Mouse (Mus musculus) lung, postnatal 4 days (tissue): ENCODE results near the gene Gm6020.
A peak's percentile ranks its signal among the peaks of the same experiment; 100 is the strongest.
"Not testable (repeated sequence)": the region's sequence is repeated elsewhere in the genome, so short reads cannot be mapped to it uniquely, and the experiment has no call there.

Experiments
- DNase-seq, 2 experiments: peaks; one replicate each; pipeline ENCODE4 v3.0.0; 2021

The Gm6020 gene

DNA sequence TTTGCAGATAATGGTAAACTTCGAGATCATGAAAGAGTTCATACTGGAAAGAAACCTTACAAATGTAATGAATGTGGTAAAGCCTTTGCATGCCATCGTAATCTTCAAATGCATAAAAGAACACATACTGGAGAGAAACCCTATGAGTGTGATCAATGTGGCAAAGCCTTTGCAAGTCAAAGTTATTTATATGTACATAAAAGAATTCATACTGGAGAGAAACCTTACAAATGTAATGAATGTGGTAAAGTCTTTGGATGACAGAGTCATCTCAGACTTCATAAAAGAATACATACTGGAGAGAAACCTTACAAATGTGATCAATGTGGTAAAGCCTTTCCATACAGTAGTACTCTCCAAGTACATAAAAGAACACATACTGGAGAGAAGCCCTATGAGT, at the start of gene Gm6020:
Gm6020 (plus strand) TSS at position 301 of the 400 bp plus-strand sequence.
- DNase-seq, result not testable (repeated sequence)

DNA sequence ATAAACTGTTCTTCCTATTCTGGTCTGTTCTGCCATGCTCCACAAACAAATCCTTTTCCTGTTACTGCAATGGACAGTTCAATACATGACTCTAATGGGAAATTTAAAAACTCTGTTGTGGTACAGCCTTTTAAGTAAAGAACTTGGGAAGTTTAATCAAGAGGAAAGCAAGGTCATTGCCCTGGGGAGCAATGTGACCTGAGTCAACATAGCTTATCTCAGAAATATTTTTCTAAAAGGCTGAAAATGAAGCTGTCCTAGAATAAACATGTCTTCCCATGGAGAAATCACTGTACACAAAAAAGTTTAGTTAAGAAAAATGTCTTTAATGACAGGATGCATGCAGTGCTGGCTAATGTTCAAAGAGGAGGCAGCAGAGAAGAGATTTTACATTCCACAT, 45.0 kb upstream of the Gm6020 start:
- no peak for DNase-seq

DNA sequence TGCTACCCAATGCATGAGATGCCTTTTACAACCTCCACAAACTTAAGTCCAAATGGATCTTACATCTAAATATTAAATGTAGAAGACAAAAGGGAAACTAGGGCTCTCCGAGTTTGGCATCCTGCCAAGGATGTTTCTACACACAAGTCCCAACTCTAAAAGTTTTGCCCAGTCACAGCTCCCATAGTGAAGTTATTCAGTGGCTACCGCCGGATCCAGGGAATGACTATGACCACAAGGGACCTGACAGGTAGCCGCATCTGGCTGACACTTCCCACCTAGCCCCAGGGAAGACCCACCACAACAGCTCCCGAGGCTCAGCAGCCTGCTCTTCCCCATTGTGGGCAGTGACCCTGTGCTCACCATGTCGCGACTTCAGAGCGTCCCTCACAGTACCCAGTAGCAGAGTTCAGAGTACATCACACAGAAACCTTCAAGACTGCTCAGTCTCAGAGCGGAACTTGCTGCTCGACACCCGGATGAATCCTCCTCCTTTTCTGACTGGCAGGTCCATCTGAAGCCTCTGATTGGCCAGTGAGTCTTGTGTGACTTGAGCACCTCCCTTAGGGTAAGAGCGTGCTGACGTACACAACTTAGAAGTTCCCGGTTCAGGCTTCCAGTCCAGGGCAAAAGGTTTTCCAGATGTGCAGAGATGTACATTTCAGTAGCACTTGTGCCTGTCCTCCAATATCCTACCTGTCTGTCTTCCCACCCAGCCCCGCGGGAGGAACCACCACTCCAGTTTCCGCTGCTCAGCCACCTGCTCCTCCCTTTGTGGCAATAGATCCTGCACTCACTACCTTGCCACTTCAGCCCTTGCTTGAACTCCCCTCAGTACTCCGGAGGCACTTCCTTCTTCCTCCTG, 43.1 kb upstream of the Gm6020 start, which contains the start of gene Zfp950:
Zfp950 (minus strand) TSS at position 499 of the 865 bp plus-strand sequence.
- DNase-seq, result peak; percentile 87 to 88

DNA sequence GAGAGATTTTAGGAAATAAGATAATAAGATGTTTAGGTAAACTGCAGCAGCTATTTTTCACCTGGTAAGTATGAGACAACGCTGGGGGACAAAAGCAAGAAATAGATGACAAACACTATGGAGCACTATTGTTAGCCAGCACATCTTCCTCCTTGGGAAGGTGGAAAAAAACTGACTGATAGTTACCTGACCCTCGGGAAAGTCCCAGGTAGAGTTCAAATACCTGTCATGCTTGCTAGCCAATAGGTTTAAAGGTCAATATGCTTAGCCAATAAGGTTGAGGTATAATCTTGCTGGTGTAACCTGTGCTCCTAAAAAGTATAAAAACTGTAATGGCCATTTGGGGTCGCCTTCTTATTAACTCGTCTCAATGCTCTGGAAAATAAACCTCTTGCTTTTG, 42.4 kb upstream of the Gm6020 start:
- no peak for DNase-seq

DNA sequence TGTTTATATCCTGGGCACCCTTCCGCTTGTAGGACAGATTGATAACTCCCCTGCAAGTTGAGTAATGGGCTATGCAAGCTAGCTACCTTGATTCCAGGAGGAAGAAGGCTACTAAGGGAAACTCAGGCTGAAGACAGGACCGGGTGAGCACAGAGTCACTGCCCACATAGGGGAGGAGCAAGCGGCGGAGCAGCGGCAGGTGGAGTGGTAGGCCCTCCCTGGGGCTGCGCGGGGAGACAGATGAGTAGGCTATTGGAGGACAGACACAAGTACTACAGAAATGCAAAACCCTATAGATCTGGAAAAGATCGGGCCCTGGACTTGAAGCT, 32.4 kb upstream of the Gm6020 start:
- DNase-seq, result peak in 1 of 2 experiments; percentile 32

DNA sequence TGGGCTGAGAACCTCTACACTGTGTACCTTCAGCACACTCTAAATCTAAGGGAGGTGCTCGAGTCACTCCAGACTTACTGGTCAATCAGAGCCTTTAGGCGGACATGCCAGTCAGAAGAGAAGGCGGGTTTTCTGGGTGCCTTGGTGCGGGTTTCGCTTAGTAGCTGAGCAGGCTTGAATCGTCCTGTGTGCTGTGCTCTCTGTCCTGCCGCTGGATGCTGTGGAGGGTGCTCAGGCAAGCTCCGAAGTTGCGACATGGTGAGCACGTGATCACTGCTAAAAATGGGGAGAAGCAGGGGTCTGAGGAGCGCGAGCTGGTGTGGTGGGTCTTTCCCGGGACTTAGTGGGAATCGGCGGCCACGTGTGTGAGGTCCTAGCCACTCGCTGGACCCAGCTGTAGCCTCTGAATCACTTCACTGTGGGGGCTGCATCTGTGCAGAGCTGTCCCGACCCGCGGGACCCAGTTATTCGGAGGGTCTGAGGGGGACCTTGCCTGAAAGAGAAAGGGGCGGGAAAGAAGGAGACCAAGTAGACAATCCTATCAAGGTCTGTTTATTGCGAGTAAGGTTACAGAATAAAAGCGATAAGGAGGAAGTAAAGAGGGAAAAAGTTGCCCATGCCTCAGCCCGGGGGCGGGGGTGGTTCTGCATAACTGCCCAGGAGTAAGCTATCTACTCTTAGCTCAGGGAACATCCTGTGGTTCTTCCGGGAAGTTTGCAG, 31.8 kb upstream of the Gm6020 start:
- DNase-seq, result peak; percentile 9 to 24

DNA sequence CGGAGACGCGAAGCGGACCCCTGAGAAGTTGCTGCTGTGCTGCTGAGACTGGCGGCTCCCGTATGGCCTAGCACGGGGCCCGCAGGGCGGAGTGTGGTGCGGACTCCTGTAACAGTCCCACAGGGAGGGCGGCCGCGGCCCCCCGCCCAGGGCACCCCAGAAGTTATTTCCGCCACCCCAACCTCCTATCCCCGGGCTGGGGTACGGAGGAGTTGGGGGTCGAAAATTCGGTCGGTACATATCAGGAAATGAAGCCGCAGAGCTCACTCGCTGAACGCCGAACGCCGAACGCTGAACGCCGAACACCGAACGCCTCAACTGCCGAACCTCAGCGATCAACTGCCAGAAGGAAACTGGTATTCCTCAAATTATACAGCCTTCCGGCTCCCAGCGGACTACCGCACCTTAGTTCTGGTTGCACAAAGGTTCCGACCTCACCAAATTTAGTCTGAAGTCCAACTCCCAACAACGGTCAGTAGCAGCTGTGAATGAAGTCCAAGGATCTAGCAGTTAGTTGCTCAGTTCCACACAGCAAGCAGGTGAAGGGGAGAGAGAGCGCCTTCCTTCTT, 7.8 kb upstream of the Gm6020 start, which contains the start of gene Gm7102:
Gm7102 (minus strand) TSS at position 554 of the 569 bp plus-strand sequence.
- no peak for DNase-seq

DNA sequence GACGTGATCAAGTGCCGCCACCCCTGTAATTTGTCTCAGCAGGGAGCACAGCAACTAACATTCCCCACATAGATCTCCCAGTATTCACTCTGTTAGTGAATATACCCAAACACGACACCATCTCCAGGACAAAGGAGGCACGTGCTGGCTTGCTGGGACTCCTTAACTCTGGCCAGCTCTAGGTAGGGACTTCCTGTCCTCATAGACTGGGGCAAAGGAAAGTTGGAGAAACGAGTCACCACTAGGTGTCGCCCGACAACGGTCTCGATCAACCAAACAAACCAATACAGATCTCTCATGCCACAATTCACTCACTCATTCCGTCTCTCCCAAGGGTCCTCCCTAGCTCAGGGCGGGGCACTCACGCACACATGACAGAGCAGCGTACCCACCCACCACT, 15.6 kb downstream of the Gm6020 start:
- peak; percentile 86 to 90 for DNase-seq

DNA sequence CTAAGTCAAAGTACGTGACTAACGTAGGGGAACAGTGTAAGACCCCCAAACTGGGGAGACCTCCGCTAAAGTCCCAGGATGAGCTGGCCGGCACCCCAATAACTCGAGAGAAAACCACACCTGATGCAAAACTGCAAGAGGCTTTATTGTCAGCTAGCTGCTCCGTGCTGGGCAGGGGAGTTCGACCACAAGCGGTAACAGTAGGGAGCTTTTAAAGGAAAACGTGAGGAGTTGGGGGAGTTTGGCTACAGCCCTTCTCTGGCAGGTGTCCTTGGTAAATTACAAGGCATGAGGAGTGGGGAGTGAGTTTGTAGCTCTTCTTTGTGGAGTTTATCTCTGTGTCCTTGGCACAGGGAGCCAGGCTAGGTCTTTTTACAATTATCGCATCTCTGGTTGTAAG, 16.1 kb downstream of the Gm6020 start:
- peak; percentile 26 to 43 for DNase-seq

DNA sequence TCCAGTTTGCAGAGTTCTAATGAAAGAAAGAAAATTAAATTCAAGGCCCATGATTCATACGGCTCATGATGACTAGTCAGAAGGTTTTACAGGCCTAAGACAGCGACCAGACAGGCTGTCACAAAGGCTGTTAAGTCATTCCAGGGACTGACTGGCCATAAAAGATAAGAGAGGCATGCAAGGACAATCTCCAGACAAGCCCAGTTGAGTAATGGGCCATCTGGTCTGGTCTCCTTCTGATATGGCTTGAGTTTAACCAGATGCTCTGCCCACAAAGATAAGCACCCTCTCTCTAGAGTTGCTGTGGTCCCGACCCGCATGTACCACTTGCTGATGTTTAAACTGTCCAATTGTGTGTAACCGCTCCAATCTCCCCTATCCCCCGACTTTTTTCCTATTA, 23.8 kb downstream of the Gm6020 start:
- not testable (repeated sequence) for DNase-seq

DNA sequence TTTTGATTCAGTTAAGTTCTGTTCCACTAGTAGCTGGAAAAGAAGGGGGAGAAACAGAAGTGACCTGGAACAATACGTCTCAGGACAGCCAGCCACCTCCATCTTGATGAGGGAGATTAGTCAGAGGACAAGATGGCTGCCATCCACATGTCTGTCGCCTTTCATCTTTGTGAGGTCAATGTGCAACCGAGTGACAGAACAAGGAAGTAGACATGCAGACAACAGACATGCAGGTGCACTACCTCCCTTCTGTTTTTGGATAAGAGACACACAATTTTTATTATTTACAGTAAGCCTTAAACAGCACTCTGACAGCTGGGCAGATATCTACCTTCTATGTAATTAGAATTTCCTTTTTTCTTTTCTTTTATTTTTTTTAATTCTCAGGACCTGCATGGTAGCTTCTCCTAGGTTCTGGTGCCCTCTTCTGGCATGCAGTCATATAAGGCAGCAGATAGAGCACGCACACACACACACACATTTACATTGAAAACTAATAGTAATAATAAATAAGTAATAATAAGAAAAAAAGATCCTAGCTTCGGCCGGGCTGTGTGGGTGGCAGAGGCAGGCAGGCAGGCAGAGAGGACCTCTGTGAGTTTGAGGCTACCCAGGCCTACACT, 40.1 kb downstream of the Gm6020 start:
- DNase-seq, result no peak

DNA sequence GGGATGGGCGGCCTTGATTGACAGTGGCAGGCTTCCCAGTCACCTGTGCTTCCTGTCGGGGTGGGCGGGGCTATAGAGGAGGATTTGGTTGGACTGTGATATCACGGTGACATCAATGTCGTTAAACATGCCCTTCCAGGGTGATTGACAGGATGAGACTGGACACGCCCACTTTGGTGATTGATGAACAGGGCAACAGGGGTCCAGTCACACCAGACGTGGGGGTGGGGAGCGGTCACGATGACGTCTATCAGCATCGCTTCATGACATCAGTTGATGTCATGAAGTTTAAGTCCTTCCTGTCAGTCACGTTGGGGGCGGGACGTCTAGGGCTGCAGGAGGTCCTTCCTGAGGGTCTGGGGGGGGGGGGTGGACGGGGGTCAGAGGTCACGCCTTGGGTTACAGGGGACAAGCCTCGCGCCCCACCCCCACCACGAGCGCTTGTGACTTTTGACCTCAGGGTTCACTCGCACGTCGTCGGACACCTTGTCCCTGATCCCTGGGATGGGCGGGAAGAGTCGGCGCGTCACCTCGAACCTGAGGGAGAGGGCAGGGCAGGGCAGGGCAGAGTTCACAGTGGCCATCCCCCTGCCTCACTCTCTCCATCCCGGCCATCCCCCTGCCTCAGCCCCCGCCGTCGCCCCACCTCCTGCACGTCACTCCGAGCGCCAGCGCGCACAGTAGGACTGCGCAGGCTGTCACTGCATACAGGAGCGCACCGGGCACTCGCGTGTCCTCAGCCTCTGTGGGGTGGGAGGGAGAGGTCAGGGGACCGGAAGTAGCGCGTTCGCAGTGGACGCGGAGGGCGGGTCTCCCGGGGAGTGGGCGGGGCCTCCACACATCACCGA, 41.2 kb downstream of the Gm6020 start:
- peak; percentile 17 to 25 for DNase-seq

DNA sequence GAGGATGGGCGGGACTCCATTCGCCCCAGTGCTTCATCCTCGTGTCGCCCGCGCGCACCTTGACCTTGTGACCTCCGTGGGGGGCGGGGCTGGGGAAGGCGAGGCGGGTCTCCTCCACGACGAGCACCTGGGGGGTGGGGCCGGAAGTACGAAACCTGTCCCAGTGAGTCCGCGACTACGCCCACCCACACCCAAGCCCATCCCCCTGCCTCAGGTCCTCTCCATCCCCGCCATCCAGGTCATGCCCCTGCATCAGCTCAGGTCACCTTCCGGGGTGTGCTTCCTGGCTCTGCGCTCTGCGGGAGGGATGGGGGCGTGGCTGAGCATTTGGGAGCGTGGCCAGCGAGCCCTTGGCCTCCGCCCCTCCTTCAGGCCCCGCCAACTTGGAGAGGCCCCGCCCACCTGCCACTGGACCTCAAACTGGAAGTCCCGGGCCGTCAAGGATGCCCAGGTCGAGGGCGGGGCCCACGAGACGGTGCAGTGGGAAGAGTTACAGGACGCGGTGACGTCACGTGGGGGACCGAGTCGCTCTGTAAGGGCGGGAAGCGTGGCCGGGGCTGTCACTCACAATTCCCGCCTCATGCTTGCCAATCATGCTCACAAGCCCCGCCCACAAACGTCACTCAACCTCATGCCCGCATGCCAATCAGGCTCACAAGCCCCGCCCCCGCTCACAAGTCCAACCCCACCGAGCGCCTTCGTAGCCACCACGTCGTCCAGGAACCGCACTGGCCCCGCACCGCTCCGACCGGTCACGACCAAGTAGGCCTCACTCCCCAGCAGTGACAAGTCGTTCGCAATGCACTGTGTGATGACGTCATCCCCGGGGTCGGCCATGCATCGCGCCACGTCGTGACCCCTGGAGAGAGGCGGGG, 42.1 kb downstream of the Gm6020 start:
- DNase-seq, result peak; percentile 78 to 87

DNA sequence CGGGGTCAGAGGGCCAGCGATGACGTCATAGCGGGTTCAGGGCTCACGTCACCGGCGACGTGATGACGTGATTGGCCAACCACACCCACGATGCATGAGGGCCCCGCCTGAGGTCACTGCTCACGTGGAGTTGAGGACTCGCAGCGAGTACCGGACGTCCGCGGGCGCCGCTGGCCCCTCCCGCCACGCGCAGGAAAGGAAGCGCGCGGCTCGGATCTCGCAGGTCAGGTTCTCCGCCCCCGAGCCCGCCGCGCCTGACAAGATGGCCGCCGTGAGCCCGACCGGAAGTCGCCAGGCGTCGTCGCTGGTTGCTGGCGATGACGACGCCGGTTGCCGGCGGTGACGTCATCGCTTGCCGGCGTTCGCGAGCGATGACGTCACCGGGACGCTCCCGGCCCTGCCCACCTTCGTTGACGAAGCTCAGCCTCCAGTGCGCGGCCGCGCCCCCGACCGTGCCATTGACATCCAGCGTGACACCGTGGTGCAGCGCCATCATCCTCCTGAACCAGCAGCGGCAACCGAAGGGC, 42.8 kb downstream of the Gm6020 start:
- peak; percentile 82 to 90 for DNase-seq

DNA sequence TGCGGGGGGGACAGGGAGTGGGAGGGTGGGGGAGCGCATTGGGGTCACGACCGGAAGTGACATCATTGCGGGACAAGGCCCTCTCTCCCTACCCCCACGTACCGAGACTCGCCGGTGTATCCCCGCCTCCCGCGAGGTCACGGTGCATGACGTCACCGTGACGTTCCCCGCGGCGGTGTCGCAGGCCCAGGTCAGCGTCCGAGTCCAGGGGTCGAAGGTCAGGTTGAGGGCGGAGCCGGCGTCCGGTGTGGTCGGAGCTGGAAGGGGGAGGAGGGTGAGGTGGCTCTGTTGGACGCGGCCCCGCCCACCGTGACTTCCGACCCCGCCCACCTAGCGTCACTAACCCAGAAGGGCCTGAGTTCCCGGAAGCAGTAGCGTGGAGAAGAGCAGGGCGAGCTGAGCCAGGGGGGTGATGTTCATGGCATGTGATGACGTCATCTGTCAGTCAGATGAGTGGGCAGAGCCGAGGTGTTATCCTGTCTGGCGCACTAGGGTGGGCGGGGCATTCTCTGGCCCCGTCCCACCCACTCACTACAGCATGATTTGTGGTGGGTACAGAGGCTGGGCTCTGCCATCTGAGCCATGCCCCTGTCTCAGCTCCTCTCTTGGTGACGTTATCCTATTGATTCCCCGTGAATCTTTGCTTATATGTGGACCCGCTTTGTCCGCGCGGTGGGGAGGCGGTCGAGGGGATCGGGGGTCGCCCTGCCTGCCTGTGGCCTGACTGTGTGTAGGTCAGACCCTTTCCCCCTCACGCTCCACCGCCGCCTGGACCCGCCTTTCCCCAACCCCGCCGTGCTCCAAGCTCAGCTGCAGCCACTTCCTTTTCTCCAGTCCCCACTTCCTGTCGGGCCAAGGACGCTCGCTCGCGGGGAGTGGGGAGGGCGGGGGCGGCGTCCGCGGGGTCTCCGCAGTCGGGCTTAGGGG, 43.5 kb downstream of the Gm6020 start:
- peak; percentile 92 for DNase-seq

DNA sequence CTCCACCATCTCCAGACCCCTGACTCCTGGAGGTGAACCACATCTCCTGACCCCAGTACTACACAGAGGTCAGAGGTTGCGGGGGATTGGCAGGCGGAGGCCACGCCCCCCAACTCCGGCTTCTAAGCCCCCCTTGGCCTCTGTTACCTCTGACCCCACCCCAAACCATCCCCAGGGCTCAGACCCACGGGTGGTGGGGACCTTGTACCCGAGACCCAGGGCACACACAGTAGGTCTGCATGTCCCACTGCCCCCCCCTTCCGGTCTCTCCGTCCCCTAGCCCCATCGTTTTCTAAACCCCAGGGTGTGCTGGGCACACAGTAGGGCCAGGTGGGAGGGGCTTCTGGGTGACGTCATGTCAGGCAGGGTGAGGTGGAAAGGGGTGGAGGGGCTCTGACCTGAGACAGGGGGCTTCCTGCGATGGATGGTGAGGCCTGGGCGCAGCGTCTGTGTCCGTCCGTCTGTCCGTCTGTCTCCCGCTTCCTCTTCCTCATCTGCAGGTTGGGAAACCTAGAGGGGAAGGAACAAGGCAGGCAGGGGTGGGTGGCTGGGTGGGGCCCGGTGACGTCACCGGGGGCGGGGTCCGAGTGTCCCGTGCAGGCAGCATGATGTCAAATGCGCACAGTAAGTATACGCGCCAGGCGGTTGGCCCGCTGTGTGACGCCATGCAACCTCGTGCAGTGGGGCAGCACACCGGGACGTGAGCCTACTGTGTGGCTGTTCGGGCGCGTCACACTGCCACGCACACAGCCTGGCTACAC, 44.4 kb downstream of the Gm6020 start, which contains the start of gene Csf2ra:
Csf2ra (minus strand) TSS at position 489 of the 761 bp plus-strand sequence.
- DNase-seq, result peak; percentile 38
